Mouse (Mus musculus): ENCODE results near the gene Foxc1. TPM values are rescaled to one million over a fixed set of nuclear protein-coding genes. Genes with fewer than 3 reads are reported as not detected.

The Foxc1 gene
- polyA plus RNA-seq, 1 experiment from 2014 or later: 0.44 TPM

DNA sequence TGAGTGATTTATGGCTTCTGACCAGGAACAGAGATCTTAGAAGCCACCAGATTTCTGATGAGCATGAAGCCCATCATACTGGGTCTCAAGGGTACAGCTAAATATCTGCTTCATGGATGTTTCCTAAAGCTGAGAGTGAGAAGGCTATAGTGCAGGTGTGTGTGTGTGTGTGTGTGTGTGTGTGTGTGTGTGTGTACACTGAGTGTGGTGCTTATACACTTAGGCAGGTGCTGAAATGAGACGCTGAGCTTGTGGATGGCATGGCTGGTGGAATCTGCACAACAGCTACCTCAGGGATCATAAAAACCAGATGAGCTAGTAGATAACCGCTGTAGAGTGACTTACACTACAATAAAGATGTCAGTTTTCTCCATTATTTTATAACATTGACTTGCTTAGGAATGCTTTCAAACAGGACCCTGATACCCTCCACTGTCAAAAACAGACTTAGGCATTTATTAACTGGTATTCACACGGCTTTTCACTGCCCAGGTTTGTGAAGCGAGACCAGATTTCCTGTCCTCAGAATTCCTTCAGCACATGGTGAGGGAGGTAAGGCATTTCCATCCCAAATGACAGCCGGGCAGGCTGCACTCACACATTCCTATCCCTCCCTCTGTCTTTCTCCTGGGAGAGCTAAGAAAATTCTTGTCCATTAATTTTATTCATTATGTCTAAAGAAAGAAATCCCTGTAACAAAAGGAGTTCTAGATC is 43.0 kb downstream of the Foxc1 start:
- H3K9me3 ChIP-seq (replicated peaks; ENCODE audit: control insufficient read depth, low read length, poor library complexity, severe bottlenecking): no peaks in the 10 kb centered on the region
- H3K27ac ChIP-seq (ENCODE audit: low read length): no peak overlapping the region
- no peak overlapping the region for H3K4me2 ChIP-seq (ENCODE audit: low read length)
- WGBS: 50% methylated on average over 5 of the region's 5 CpGs
- H3K9ac ChIP-seq (ENCODE audit: low read depth, low read length): no peak overlapping the region
- H3K27me3 ChIP-seq (ENCODE audit: control insufficient read depth, insufficient read depth, low read depth, low read length): no peaks in the 10 kb centered on the region
- H3K4me1 ChIP-seq (ENCODE audit: control insufficient read depth, insufficient read depth, low read length): no peaks in the 10 kb centered on the region
- H3K4me3 ChIP-seq (ENCODE audit: low read depth, low read length): no peak overlapping the region
- no peak for ATAC-seq
- H3K36me3 ChIP-seq (ENCODE audit: control insufficient read depth, insufficient read depth, low read length): no peaks in the 10 kb centered on the region

DNA sequence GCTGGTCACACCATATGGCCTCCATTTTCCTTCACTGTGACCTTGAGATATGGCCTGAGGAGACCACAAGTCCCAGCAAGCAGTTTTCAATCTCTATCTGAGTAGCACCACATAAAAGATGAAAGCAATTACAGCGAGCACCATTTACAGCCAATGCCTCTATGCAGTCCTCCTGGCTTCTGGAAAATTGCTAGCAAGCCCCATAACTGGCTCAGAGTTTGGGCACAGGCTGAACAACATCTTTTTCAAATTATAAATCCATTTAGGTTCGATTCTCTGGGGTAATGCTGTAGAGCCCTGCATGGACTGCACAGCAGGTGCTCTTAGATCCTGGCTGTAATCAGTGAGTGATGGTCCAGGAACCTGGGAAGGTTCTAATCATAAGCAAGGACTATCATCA is 47.1 kb downstream of the Foxc1 start:
- Histone ChIP-seq H3K9ac (ENCODE audit: low read depth, low read length) (no peak overlapping the region), H3K27ac (ENCODE audit: low read length) (no peak overlapping the region), H3K4me2 (ENCODE audit: low read length) (no peak overlapping the region), H3K9me3 (replicated peaks; ENCODE audit: control insufficient read depth, low read length, poor library complexity, severe bottlenecking) (no peaks in the 10 kb centered on the region), H3K4me3 (ENCODE audit: low read depth, low read length) (no peak overlapping the region), H3K36me3 (ENCODE audit: control insufficient read depth, insufficient read depth, low read length) (no peaks in the 10 kb centered on the region), H3K4me1 (ENCODE audit: control insufficient read depth, insufficient read depth, low read length) (no peaks in the 10 kb centered on the region), H3K27me3 (ENCODE audit: control insufficient read depth, insufficient read depth, low read depth, low read length) (no peaks in the 10 kb centered on the region)
- 57% methylated on average over 2 of the region's 2 CpGs for WGBS
- ATAC-seq: no peak

DNA sequence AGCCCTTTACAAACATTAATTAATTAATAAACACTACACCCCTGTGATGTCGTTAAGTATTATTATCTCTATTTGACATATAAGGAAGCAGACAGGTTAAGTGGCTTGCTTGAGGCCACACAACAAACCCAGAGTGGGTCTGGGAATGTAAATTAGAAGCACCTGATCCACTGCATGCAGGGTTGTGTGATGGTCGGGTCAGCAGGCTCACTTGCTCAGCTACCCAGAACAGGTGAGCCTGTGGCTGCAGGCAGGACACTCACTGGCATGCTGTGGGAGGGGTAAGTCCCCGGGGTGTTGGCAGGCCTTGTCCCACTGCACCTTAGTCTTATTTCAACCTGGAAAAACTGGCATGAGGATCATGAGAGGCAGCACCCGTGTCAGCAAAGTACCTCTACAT is 47.6 kb downstream of the Foxc1 start:
- no peak for ATAC-seq
- Histone ChIP-seq H3K9ac (ENCODE audit: low read depth, low read length) (no peak overlapping the region), H3K27me3 (ENCODE audit: control insufficient read depth, insufficient read depth, low read depth, low read length) (no peaks in the 10 kb centered on the region), H3K4me3 (ENCODE audit: low read depth, low read length) (no peak overlapping the region), H3K9me3 (replicated peaks; ENCODE audit: control insufficient read depth, low read length, poor library complexity, severe bottlenecking) (no peaks in the 10 kb centered on the region), H3K27ac (ENCODE audit: low read length) (no peak overlapping the region), H3K4me2 (ENCODE audit: low read length) (no peak overlapping the region), H3K36me3 (ENCODE audit: control insufficient read depth, insufficient read depth, low read length) (no peaks in the 10 kb centered on the region), H3K4me1 (ENCODE audit: control insufficient read depth, insufficient read depth, low read length) (no peaks in the 10 kb centered on the region)
- WGBS: 74% methylated on average over 4 of the region's 4 CpGs

DNA sequence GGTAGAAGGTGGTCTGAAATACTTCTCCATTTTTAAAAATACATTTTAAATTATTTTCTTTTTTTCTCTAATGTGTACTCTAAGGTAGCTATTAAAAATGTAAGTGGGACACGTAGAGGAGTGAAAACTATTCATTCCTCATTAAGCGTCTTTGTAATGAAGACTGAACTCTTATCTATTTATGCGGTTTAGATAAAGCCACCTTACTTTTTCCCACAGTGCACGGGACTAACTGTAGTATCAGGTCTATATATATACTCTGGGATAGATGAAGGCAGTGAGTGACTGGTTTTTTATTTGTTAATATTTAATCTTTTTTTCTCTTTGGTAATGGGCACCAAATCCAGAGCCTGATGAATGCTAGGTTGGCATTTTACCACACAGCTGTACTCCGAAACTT is 53.8 kb downstream of the Foxc1 start:
- Histone ChIP-seq H3K4me3 (ENCODE audit: low read depth, low read length) (no peak overlapping the region), H3K27me3 (ENCODE audit: control insufficient read depth, insufficient read depth, low read depth, low read length) (no peaks in the 10 kb centered on the region), H3K36me3 (ENCODE audit: control insufficient read depth, insufficient read depth, low read length) (no peaks in the 10 kb centered on the region), H3K27ac (ENCODE audit: low read length) (no peak overlapping the region), H3K9me3 (replicated peaks; ENCODE audit: control insufficient read depth, low read length, poor library complexity, severe bottlenecking) (no peaks in the 10 kb centered on the region), H3K9ac (ENCODE audit: low read depth, low read length) (no peak overlapping the region), H3K4me1 (ENCODE audit: control insufficient read depth, insufficient read depth, low read length) (no peaks in the 10 kb centered on the region), H3K4me2 (ENCODE audit: low read length) (no peak overlapping the region)
- WGBS: 91% methylated on average over 5 of the region's 5 CpGs
- no peak for ATAC-seq

Other genes starting within 250 kb of the Foxc1 start
- gene A530084C06Rik, start 247.3 kb upstream of the Foxc1 start, polyA plus RNA-seq (2015; fragmentation: Nextera tagmentation; extraction: Ambion mirVana): not detected in 2 replicates
- 4.1 and 4.6 TPM in 2 replicates for gene Foxf2, start 180.8 kb upstream of the Foxc1 start, polyA plus RNA-seq (2015; fragmentation: Nextera tagmentation; extraction: Ambion mirVana)